Mouse (Mus musculus) limb, embryonic 13.5 days (tissue): ENCODE measurements around the gene Krt81. TPM values are rescaled to one million over a fixed set of nuclear protein-coding genes. Genes with fewer than 3 reads are reported as not detected.

Experiments used
- ATAC-seq: fragments of 200-750 bp; cut with Nextera tagmentation; 2 replicates; pipeline ENCODE4 v1.8.0; 2017; ENCODE audit warnings: low read depth, moderate number of reproducible peaks, moderate TSS enrichment; ENCODE audit not compliant: low FRiP score
- H3K27ac ChIP-seq: fragments of 300-500 bp; sonication (generic); 2 replicates; pipeline ENCODE4 v1.5.1; 2015; ENCODE audit warnings: inconsistent platforms, mild to moderate bottlenecking, moderate library complexity
- H3K27me3 ChIP-seq: fragments of 300-500 bp; sonication (generic); 2 replicates; pipeline ENCODE4 v1.6.1; 2015; ENCODE audit warnings: mild to moderate bottlenecking, inconsistent platforms
- H3K36me3 ChIP-seq: fragments of 300-500 bp; sonication (generic); 2 replicates; pipeline ENCODE4 v1.6.1; 2015; ENCODE audit warnings: inconsistent platforms, mild to moderate bottlenecking, moderate library complexity
- H3K4me1 ChIP-seq: fragments of 300-500 bp; sonication (generic); 2 replicates; pipeline ENCODE4 v1.6.1; 2015; ENCODE audit warnings: inconsistent platforms
- H3K4me2 ChIP-seq: fragments of 300-500 bp; sonication (generic); replicated peaks from 2 replicates; pipeline ENCODE4 v1.6.1; 2015; ENCODE audit warnings: inconsistent platforms, mild to moderate bottlenecking, moderate library complexity
- H3K4me3 ChIP-seq: fragments of 300-500 bp; sonication (generic); 2 replicates; pipeline ENCODE4 v1.5.1; 2015; ENCODE audit warnings: moderate library complexity, mild to moderate bottlenecking, inconsistent platforms
- H3K9ac ChIP-seq: fragments of 300-500 bp; sonication (generic); 2 replicates; pipeline ENCODE4 v1.6.1; 2015; ENCODE audit warnings: mild to moderate bottlenecking, inconsistent platforms
- H3K9me3 ChIP-seq: fragments of 300-500 bp; sonication (generic); 2 replicates; pipeline ENCODE4 v1.6.1; 2016; ENCODE audit warnings: inconsistent platforms
- WGBS: fragments of 180-500 bp; shearing (Covaris S2); methylation state at CpG from one replicate; pipeline ENCODE4 v1.1.7; 2015; 5-methylcytosine and 5-hydroxymethylcytosine counted together
- polyA plus RNA-seq: library from polyadenylated mRNA; unstranded; fragments of >200 nt; fragmentation: Nextera tagmentation; extraction: Ambion mirVana; gene quantifications from 2 replicates; pipeline ENCODE4 v1.2.1, GENCODE M21; 2015

Gene Krt81
- polyA plus RNA-seq, 1 experiment from 2014 or later = not detected

DNA sequence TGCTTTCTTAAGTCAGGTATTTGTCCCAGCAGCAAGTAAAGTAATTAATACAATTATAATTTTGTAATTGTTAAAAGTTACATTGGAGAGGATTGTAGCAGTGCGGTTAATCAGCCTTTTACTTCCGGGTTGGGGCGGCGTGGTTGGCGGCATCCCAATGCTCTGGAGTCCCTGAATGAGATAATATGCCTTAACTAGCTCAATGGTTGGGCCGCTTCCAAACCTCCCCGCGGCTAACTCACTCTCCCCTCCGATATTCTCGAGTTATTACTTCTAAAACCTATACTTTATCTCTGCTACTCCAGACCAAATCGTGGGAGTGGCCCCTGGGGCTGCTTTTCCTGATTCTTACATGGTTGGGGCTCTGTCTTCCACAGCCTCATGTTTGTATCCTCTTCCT lies 17.0 kb downstream of the Krt81 start:
- Histone ChIP-seq H3K36me3 (no peaks in the 10 kb centered on the region), H3K27me3 (no peaks in the 10 kb centered on the region), H3K9ac (no peak overlapping the region), H3K4me2 (no peak overlapping the region), H3K9me3 (no peaks in the 10 kb centered on the region), H3K4me1 (no peaks in the 10 kb centered on the region), H3K27ac (no peak overlapping the region), H3K4me3 (no peak overlapping the region)
- ATAC-seq = no peak
- WGBS = 75% methylated on average over 11 of the region's 11 CpGs

DNA sequence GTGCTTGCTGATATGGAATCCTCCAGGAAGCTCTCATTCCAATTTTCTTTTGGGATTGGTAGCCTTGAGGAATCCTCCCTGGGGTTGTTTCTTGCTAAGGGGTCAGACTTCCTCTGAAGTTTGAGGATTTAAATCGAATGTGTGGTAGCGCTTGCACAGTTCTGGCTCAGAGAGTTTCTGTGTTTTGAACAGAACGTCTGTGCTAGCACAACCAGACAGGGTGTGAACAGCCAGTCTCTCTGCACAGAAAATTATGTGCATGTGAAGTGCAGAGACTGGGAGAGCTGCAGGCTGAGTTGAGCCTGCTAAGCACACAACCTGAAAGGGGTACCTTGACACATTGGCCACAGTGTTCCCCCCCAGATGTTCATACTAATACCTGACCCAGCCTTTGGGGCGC lies 22.7 kb downstream of the Krt81 start:
- Histone ChIP-seq H3K27me3 (peaks cover 50% of the 10 kb centered on the region), H3K4me2 (no peak overlapping the region), H3K36me3 (no peaks in the 10 kb centered on the region), H3K4me1 (peaks cover 7% of the 10 kb centered on the region; the same call in 1 of the 2 replicates), H3K9me3 (no peaks in the 10 kb centered on the region), H3K4me3 (no peak overlapping the region), H3K27ac (no peak overlapping the region), H3K9ac (no peak overlapping the region)
- ATAC-seq = no peak
- 73% methylated on average over 4 of the region's 4 CpGs for WGBS

DNA sequence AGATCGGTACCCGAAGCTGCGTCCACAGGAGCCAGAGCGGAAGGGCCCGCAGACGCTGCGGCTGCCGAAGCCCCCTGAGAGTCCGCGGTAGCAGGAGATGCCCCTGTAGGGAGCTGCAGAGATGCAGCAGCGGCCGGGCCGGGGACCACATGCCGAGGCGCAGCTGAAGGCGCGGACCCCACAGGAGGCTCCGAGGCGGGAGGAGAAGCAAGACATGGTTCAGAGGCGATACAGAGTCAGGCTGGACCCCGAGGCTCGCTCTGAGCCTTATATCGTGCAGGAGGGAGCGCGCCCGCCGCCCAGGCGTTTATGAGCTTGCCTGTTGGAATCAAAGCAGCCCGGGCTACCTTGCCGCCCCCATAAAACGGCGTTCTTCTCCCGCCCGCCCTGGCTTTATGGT lies 25.0 kb downstream of the Krt81 start, which contains the start of gene Krt87:
Krt87 (minus strand) TSS at position 250 of the 400 bp plus-strand sequence.
- Histone ChIP-seq H3K36me3 (no peaks in the 10 kb centered on the region), H3K27ac (peak within 1 kb of the TSS; percentile 22; the same call in 1 of the 2 replicates), H3K4me2 (peak within 1 kb of the TSS; percentile 69), H3K9ac (peak within 1 kb of the TSS; percentile 51), H3K4me1 (peaks cover 7% of the 10 kb centered on the region; the same call in 1 of the 2 replicates), H3K4me3 (peak within 1 kb of the TSS; percentile 37), H3K27me3 (peaks cover 51% of the 10 kb centered on the region), H3K9me3 (no peaks in the 10 kb centered on the region)
- no peak for ATAC-seq
- 2% methylated on average over 34 of the region's 34 CpGs for WGBS

DNA sequence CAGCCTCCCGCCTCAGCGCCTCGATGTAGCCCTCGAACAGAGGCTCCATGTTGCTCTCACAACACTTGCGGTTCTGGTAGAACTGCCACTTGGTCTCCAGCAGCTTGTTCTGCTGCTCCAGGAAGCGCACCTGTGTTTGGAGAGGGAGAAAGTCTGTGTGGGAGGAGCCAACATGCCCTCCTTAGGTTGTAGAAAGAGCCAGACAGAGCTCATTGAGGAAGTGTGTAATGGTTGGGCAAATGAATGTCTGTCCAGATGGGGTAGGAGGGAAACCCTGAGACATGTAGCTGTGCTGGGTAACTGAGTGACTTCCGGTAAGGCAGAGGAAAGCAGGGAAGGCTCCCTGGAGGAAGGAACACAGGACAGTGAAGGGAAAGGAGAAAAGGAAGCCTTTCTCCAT lies 26.9 kb downstream of the Krt81 start:
- H3K36me3 ChIP-seq = no peaks in the 10 kb centered on the region
- H3K4me2 ChIP-seq = no peak overlapping the region
- H3K4me3 ChIP-seq = no peak overlapping the region
- no peaks in the 10 kb centered on the region for H3K9me3 ChIP-seq
- ATAC-seq = no peak
- H3K9ac ChIP-seq = no peak overlapping the region
- peaks cover 7% of the 10 kb centered on the region; the same call in 1 of the 2 replicates for H3K4me1 ChIP-seq
- peaks cover 56% of the 10 kb centered on the region for H3K27me3 ChIP-seq
- 90% methylated on average over 7 of the region's 7 CpGs for WGBS
- no peak overlapping the region for H3K27ac ChIP-seq

DNA sequence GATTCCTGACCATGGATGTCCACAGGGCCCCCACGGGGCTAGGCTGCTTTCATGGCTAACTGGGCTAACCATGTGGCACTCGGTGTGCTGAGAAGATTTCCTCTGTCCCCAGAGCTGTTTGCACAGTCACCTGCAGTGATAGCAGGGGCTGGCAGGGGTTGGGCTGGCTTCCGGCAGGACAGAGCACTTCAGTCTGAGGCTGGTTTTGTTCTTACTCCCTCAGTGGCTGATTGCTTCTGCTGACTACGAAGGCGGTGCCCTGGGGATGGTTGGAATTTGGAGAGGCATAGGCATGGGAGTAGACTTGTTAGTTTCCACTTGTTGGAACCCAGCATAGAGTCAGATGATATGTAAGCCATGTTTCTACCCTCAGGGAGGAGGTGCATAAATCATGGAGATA lies 38.6 kb downstream of the Krt81 start:
- Histone ChIP-seq H3K4me3 (no peak overlapping the region), H3K27me3 (peaks cover 6% of the 10 kb centered on the region; the same call in 1 of the 2 replicates), H3K9ac (no peak overlapping the region), H3K36me3 (no peaks in the 10 kb centered on the region), H3K4me1 (no peaks in the 10 kb centered on the region), H3K27ac (no peak overlapping the region), H3K9me3 (no peaks in the 10 kb centered on the region), H3K4me2 (no peak overlapping the region)
- WGBS = 27% methylated on average over 5 of the region's 5 CpGs
- no peak for ATAC-seq

DNA sequence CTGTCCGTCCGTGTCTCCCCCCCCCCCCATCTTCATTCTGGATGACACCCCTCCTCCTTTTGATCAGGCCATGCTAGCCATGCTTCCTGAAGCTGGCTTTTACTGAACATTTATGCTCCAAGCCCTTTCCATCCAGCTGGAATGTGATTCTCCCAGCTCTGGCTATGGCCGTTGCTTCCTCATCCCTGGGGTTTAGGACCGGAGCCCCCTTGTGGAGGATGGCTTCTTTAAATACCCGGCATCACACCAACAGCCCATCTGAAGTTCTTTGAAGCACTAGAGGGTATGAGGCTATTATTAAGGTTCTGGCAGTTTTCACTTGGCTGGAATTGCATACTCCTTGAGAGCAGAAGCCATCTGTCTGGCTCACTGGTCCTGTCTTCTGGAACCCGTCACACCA lies 42.6 kb downstream of the Krt81 start:
- no peak for ATAC-seq
- H3K4me3 ChIP-seq = no peak overlapping the region
- 36% methylated on average over 4 of the region's 6 CpGs for WGBS
- H3K9ac ChIP-seq = no peak overlapping the region
- H3K27ac ChIP-seq = no peak overlapping the region
- no peaks in the 10 kb centered on the region; the same call in 1 of the 2 replicates for H3K27me3 ChIP-seq
- H3K4me1 ChIP-seq = no peaks in the 10 kb centered on the region
- H3K36me3 ChIP-seq = no peaks in the 10 kb centered on the region
- no peak overlapping the region for H3K4me2 ChIP-seq
- H3K9me3 ChIP-seq = no peaks in the 10 kb centered on the region

DNA sequence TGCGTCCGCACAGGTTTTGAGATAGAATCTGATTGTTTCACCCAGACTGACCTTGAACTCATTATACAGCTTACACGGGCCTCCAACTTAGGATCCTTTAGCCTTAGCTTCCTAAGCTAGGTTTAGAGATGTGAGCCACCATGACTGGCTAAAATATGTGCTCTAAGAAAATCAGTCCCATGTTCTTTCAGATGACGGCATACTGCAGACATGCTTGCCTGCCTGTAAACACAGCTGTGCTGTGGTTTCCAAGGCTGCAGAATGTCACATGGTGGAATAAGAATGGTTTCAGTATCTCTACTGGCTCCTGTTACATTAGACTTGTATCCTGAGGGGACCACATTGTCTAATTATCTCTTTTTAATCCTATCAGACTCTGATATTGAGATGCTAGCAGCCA lies 44.6 kb downstream of the Krt81 start:
- no peaks in the 10 kb centered on the region for H3K9me3 ChIP-seq
- no peaks in the 10 kb centered on the region for H3K36me3 ChIP-seq
- H3K4me2 ChIP-seq = no peak overlapping the region
- no peak overlapping the region for H3K9ac ChIP-seq
- no peak overlapping the region for H3K27ac ChIP-seq
- ATAC-seq = 0 out of 2 replicates have a peak, but pooled peaks have one; percentile 32
- H3K4me1 ChIP-seq = 0 out of 2 replicates have a peak, but pooled peaks cover 5% of the 10 kb centered on the region
- 74% methylated on average over 4 of the region's 4 CpGs for WGBS
- H3K27me3 ChIP-seq = peaks cover 8% of the 10 kb centered on the region
- no peak overlapping the region for H3K4me3 ChIP-seq

DNA sequence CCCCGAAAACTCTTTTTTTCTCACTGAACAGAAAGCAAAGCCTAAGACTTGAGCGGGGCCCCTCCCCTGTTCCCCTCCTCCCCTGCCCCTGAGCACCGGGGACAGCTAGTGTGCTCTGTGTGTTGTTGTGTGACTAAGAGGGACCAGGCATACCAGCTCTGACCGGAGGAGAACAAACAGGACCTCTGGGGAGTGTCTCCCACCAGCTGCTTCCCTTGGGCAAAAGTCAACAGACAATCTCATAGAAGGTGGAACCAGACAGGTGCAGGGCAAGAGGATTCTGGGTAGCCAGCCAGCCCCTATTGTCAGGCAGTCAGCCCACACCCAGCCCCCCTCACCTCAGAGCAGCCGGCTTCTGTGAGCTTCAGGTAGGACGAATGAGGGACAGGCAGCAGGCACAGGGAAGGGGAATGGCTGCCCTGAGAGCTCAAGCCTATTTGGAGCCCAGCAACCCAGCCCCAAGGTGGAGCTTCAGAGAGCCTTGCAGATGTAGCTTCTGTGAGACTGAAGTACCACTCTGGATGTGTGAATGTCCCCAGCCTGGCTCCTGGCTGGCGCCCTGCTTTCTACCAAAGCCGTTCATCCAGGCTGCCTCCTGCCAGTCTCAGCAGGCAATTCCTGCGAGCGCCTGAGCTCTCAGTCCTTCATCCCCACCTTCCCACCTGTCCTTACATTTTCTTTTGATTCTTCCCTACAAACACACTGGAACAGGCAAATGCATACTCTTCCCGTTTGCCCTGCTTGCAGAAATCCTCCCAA lies 48.6 kb downstream of the Krt81 start:
- Histone ChIP-seq H3K4me3 (no peak overlapping the region), H3K27me3 (peaks cover 38% of the 10 kb centered on the region), H3K4me1 (peaks cover 35% of the 10 kb centered on the region), H3K9me3 (no peaks in the 10 kb centered on the region), H3K27ac (no peak overlapping the region), H3K9ac (no peak overlapping the region), H3K36me3 (no peaks in the 10 kb centered on the region), H3K4me2 (no peak overlapping the region)
- WGBS = 37% methylated on average over 11 of the region's 11 CpGs
- ATAC-seq = no peak

DNA sequence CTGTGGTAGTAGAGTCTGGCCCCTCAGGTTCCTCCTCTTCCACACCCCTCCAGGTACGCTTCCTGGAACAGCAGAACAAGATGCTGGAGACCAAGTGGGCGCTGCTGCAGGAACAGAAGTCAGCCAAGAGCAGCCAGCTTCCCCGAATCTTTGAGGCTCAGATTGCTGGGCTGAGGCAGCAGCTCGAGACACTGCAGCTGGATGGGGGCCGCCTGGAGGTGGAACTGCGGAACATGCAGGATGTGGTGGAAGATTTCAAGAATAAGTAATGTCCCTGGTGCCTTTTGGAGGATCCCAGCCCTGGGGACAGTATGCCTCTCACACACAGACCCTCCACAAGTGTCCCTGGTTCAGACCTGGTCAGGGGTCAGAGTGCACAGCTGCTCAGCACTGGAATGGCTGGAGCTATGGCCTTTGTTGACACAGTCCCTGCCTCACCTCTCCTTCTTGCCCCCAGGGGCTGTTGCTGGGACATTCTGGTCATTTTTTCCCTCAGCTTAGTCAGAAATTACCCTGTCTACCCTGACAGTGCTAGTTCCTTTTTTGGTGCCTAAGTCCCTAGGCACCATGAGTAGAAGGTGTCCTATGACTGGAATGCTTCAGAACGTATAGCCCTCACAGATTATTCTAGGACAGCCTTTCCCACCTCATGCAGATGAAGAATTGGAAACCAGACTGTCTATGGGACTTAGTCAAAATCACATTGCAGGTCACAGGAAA lies 49.5 kb downstream of the Krt81 start:
- H3K27ac ChIP-seq = no peak overlapping the region
- H3K27me3 ChIP-seq = peaks cover 38% of the 10 kb centered on the region
- H3K9ac ChIP-seq = no peak overlapping the region
- peaks cover 35% of the 10 kb centered on the region for H3K4me1 ChIP-seq
- no peaks in the 10 kb centered on the region for H3K36me3 ChIP-seq
- H3K4me3 ChIP-seq = no peak overlapping the region
- no peak overlapping the region for H3K4me2 ChIP-seq
- WGBS = 40% methylated on average over 7 of the region's 7 CpGs
- H3K9me3 ChIP-seq = no peaks in the 10 kb centered on the region
- no peak for ATAC-seq

DNA sequence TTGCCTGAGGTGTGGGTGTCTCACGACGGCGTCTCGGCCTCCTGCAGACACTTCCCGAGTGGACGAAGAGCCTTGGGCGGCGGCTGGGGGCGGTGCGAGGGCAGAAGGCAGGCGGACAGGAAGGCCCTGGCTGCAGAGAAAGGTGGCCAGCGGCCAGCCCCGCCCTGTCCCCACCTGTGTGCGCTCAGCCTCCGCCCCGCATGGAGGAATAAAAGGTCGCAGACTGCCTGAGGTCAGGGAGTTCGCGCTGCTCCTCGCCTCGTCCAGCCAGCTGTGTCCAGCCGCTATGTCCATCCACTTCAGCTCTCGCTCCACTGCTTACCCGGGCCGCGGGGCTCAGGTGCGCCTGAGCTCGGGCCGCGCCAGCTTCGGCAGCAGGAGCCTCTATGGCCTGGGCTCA lies 51.4 kb downstream of the Krt81 start:
- Histone ChIP-seq H3K27me3 (peaks cover 38% of the 10 kb centered on the region), H3K4me3 (peak overlapping the region; percentile 22), H3K36me3 (no peaks in the 10 kb centered on the region), H3K4me1 (peaks cover 35% of the 10 kb centered on the region), H3K27ac (no peak overlapping the region), H3K9ac (peak overlapping the region; percentile 39; the same call in 1 of the 2 replicates), H3K4me2 (peak overlapping the region; percentile 47), H3K9me3 (no peaks in the 10 kb centered on the region)
- 24% methylated on average over 31 of the region's 31 CpGs for WGBS
- ATAC-seq = no peak

DNA sequence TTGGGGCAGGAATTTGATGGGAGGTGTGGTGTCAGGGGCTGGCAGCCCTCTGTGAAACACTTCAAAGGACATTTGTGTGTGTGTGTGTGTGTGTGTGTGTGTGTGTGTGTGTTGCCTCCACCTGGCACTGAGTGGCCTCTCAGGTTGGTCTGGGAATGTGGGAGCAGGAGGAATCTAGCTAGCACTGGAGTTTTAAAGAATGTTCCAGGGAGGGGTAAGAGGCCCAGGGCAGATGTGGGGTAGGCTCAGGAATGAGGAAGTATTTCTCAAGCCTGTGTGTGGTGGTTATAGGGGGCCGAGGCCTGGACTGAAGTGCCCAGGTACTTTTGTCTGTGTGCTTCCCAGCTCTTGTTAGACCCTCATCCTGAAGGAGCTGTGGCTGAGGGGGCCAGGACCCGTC lies 52.8 kb downstream of the Krt81 start, which contains the start of gene Krt7:
Krt7 (plus strand) TSS at position 269 of the 400 bp plus-strand sequence.
- Histone ChIP-seq H3K27me3 (peaks cover 38% of the 10 kb centered on the region), H3K4me3 (no peak within 1 kb of the TSS), H3K27ac (peak within 1 kb of the TSS; percentile 11; the same call in 1 of the 2 replicates), H3K4me2 (peak within 1 kb of the TSS; percentile 47), H3K4me1 (peaks cover 35% of the 10 kb centered on the region), H3K9me3 (no peaks in the 10 kb centered on the region), H3K9ac (no peak within 1 kb of the TSS), H3K36me3 (no peaks in the 10 kb centered on the region)
- 35% methylated on average over 2 of the region's 2 CpGs for WGBS
- peak; percentile 46; the same call in 1 of the 2 replicates for ATAC-seq
